Mouse (Mus musculus): ENCODE measurements at regions not wholly inside any gene's neighbourhood (a gene's known extent, or its start where the extent isn't known, plus 50 kb on each side); places are given as distances from the start of the nearest gene placed in this dataset.

GRCm38 (mm10) chr7:129096374-129097069 lies 160.3 kb upstream of the Plpp4 start:
- no peak for DNase-seq (ENCODE audit: low spot score)
- H3K9me3 ChIP-seq (ENCODE audit: control insufficient read depth, low read length) = no peaks in the 10 kb centered on the region
- H3K4me1 ChIP-seq (replicated peaks; ENCODE audit: control insufficient read depth, insufficient read depth) = no peaks in the 10 kb centered on the region
- TF ChIP-seq CTCF (IDR thresholded peaks at IDR 0.05; ENCODE audit: low read depth) (no peak), EP300 (optimal IDR thresholded peaks at IDR 0.05) (no peak)
- no peak overlapping the region for H3K9ac ChIP-seq (ENCODE audit: low read length)
- no peaks in the 10 kb centered on the region for H3K27me3 ChIP-seq (ENCODE audit: control insufficient read depth, insufficient read depth, low read length)
- no peak for ATAC-seq (ENCODE audit: low FRiP score, low TSS enrichment)
- no peak overlapping the region for H3K4me2 ChIP-seq (replicated peaks; ENCODE audit: low read depth)
- no peak overlapping the region for H3K27ac ChIP-seq (replicated peaks)
- WGBS = 17% methylated on average over 3 of the region's 3 CpGs
- no peak overlapping the region for H3K4me3 ChIP-seq (ENCODE audit: low read depth, low read length)
- no peaks in the 10 kb centered on the region for H3K36me3 ChIP-seq (ENCODE audit: control insufficient read depth, insufficient read depth, low read length)

GRCm38 (mm10) chr7:129102437-129102836 lies 154.4 kb upstream of the Plpp4 start:
- WGBS = 77% methylated on average over 4 of the region's 4 CpGs
- H3K4me1 ChIP-seq (replicated peaks; ENCODE audit: control insufficient read depth, insufficient read depth) = no peaks in the 10 kb centered on the region
- no peak overlapping the region for H3K4me3 ChIP-seq (ENCODE audit: low read depth, low read length)
- H3K27ac ChIP-seq (replicated peaks) = no peak overlapping the region
- H3K36me3 ChIP-seq (ENCODE audit: control insufficient read depth, insufficient read depth, low read length) = no peaks in the 10 kb centered on the region
- H3K27me3 ChIP-seq (ENCODE audit: control insufficient read depth, insufficient read depth, low read length) = no peaks in the 10 kb centered on the region
- ATAC-seq (ENCODE audit: low FRiP score, low TSS enrichment) = no peak
- H3K4me2 ChIP-seq (replicated peaks; ENCODE audit: low read depth) = no peak overlapping the region
- no peak overlapping the region for H3K9ac ChIP-seq (ENCODE audit: low read length)
- TF ChIP-seq EP300 (optimal IDR thresholded peaks at IDR 0.05) (no peak), CTCF (IDR thresholded peaks at IDR 0.05; ENCODE audit: low read depth) (no peak)
- DNase-seq (ENCODE audit: low spot score) = no peak
- H3K9me3 ChIP-seq (ENCODE audit: control insufficient read depth, low read length) = no peaks in the 10 kb centered on the region

DNA sequence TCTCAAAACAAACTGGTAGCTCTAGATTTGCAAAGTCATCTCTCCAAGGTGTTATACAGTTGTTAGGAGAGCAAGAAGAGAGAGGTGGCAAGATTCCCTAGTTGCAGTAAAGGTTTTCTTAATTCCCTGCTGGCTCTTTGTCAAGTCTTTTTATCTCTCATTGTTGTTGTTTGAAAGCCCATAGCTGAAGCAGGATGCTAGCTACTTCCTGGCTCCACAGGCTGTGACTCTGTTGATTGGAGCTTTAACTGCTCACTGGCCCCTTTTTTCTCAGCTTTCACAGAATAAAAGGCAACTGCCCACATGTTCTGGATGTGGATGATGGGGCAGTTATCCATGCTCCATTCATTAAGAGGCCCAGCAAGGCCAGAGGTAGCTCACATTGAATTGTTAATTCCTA lies 122.7 kb upstream of the Plpp4 start:
- H3K9ac ChIP-seq (ENCODE audit: low read length) = no peak overlapping the region
- H3K4me1 ChIP-seq (replicated peaks; ENCODE audit: control insufficient read depth, insufficient read depth) = no peaks in the 10 kb centered on the region
- no peak overlapping the region for H3K4me3 ChIP-seq (ENCODE audit: low read depth, low read length)
- DNase-seq (ENCODE audit: low spot score) = no peak
- no peak for TF ChIP-seq EP300 (optimal IDR thresholded peaks at IDR 0.05)
- TF ChIP-seq CTCF (IDR thresholded peaks at IDR 0.05; ENCODE audit: low read depth) = no peak
- no peak overlapping the region for H3K4me2 ChIP-seq (replicated peaks; ENCODE audit: low read depth)
- no peak for ATAC-seq (ENCODE audit: low FRiP score, low TSS enrichment)
- no peaks in the 10 kb centered on the region for H3K36me3 ChIP-seq (ENCODE audit: control insufficient read depth, insufficient read depth, low read length)
- no peak overlapping the region for H3K27ac ChIP-seq (replicated peaks)
- no peaks in the 10 kb centered on the region for H3K9me3 ChIP-seq (ENCODE audit: control insufficient read depth, low read length)
- H3K27me3 ChIP-seq (ENCODE audit: control insufficient read depth, insufficient read depth, low read length) = no peaks in the 10 kb centered on the region

DNA sequence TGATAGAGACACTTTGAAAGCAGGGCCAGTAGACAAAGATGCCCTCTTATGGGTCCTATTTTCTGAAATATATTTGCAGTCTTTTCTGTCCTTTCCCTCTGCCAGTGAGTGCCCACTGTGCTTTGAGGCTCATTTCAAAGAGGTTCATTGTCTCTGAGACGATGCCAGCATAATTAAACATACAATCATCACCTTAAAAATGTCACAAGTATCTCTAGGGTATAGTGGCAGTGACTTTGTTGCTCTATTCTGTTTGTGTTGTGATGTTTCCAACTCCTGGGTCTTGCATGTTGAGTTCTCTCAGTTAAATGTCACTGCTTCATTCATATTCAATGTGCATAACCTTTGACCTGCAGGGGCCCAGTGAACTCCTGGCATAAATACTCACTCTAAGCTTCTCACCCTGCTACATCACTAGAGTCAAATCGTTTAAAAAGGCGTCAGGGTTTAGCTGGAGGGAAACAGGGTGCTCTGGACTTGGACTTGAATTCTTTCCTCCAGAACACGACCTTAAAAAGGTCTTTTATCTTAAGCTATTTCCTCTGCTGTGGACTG lies 122.1 kb upstream of the Plpp4 start:
- ATAC-seq (ENCODE audit: low FRiP score, low TSS enrichment) (no peak), DNase-seq (ENCODE audit: low spot score) (no peak)
- Histone ChIP-seq H3K9ac (ENCODE audit: low read length) (no peak overlapping the region), H3K4me3 (ENCODE audit: low read depth, low read length) (no peak overlapping the region), H3K9me3 (ENCODE audit: control insufficient read depth, low read length) (no peaks in the 10 kb centered on the region), H3K4me1 (replicated peaks; ENCODE audit: control insufficient read depth, insufficient read depth) (no peaks in the 10 kb centered on the region), H3K27ac (replicated peaks) (no peak overlapping the region), H3K27me3 (ENCODE audit: control insufficient read depth, insufficient read depth, low read length) (no peaks in the 10 kb centered on the region), H3K36me3 (ENCODE audit: control insufficient read depth, insufficient read depth, low read length) (no peaks in the 10 kb centered on the region), H3K4me2 (replicated peaks; ENCODE audit: low read depth) (no peak overlapping the region)
- 40% methylated on average over 4 of the region's 4 CpGs for WGBS
- TF ChIP-seq EP300 (optimal IDR thresholded peaks at IDR 0.05) (no peak), CTCF (IDR thresholded peaks at IDR 0.05; ENCODE audit: low read depth) (no peak)

- DNase-seq (ENCODE audit: low spot score) = no peak
- Histone ChIP-seq H3K27me3 (ENCODE audit: control insufficient read depth, insufficient read depth, low read length) (no peaks in the 10 kb centered on the region), H3K4me1 (replicated peaks; ENCODE audit: control insufficient read depth, insufficient read depth) (no peaks in the 10 kb centered on the region), H3K9me3 (ENCODE audit: control insufficient read depth, low read length) (no peaks in the 10 kb centered on the region), H3K4me3 (ENCODE audit: low read depth, low read length) (no peak overlapping the region), H3K36me3 (ENCODE audit: control insufficient read depth, insufficient read depth, low read length) (no peaks in the 10 kb centered on the region), H3K27ac (replicated peaks) (no peak overlapping the region), H3K4me2 (replicated peaks; ENCODE audit: low read depth) (no peak overlapping the region), H3K9ac (ENCODE audit: low read length) (no peak overlapping the region)
- TF ChIP-seq EP300 (optimal IDR thresholded peaks at IDR 0.05) = no peak
- TF ChIP-seq CTCF (IDR thresholded peaks at IDR 0.05; ENCODE audit: low read depth) = no peak
- no peak for ATAC-seq (ENCODE audit: low FRiP score, low TSS enrichment)
- 62% methylated on average over 11 of the region's 11 CpGs for WGBS
Measured at GRCm38 (mm10) chr7:129137303-129137990, 119.4 kb upstream of the Plpp4 start.

Measured in stomach, postnatal 0 days (tissue).